Mouse (Mus musculus) leukemia stem cell, adult 10-12 weeks (primary cell): ENCODE measurements around the gene Ephb6. TPM values are rescaled to one million over a fixed set of nuclear protein-coding genes. Genes with fewer than 3 reads are reported as not detected.

Experiments
- polyA plus RNA-seq: library from polyadenylated mRNA; stranded (reverse); fragments of >175 nt; gene quantifications from 2 replicates; pipeline ENCODE4 v1.2.3, GENCODE M21; 2012; ENCODE audit warnings: low replicate concordance

The Ephb6 gene
- polyA plus RNA-seq, result 1.2 and 8.3 TPM in 2 replicates

GRCm38 (mm10) chr6:41605061-41605793, at the start of gene Ephb6:
Gene Ephb6 (plus strand): TSS chr6:41605482.

GRCm38 (mm10) chr6:41636178-41636577, 30.9 kb downstream of the Ephb6 start, which contains the start of gene Trpv6:
Gene Trpv6 (minus strand): TSS chr6:41636405.

Other genes with a start within 250 kb of the Ephb6 start
- gene Prss3, start 227.8 kb upstream of the Ephb6 start, polyA plus RNA-seq, result not detected in 2 replicates
- not detected in 2 replicates for gene Gm5771, start 213.1 kb upstream of the Ephb6 start, polyA plus RNA-seq
- gene Gm10334, start 159.3 kb upstream of the Ephb6 start, polyA plus RNA-seq, result not detected in 2 replicates
- gene Prss1, start 146.6 kb upstream of the Ephb6 start, polyA plus RNA-seq, result not detected in 2 replicates
- gene Prss2, start 83.7 kb upstream of the Ephb6 start, polyA plus RNA-seq, result not detected in 2 replicates
- gene Trpv6, start 30.9 kb downstream of the Ephb6 start, polyA plus RNA-seq, result not detected in 2 replicates
- gene Trpv5, start 75.3 kb downstream of the Ephb6 start, polyA plus RNA-seq, result 0.05 TPM in 1 of 2 replicates, not detected in the other
- gene Llcfc1, start 78.9 kb downstream of the Ephb6 start, polyA plus RNA-seq, result not detected in 2 replicates
- gene Kel, start 98.9 kb downstream of the Ephb6 start, polyA plus RNA-seq, result 19.2 and 25.4 TPM in 2 replicates
- not detected in 2 replicates for gene Olfr459, start 169.7 kb downstream of the Ephb6 start, polyA plus RNA-seq
- not detected in 2 replicates for gene Pip, start 242.1 kb downstream of the Ephb6 start, polyA plus RNA-seq
- gene Sval2, start 247.5 kb downstream of the Ephb6 start, polyA plus RNA-seq, result not detected in 2 replicates